Mouse (Mus musculus) ES-Bruce4 (cell line): ENCODE results near the gene Phc3. TPM values are rescaled to one million over a fixed set of nuclear protein-coding genes. Genes with fewer than 3 reads are reported as not detected.
A peak's percentile ranks its signal among the peaks of the same experiment; 100 is the strongest.

Experiments used
- H3K27ac ChIP-seq: 2 replicates; pipeline ENCODE4 v1.5.1; 2012; ENCODE audit warnings: low read length, inconsistent platforms; ENCODE audit not compliant: insufficient read depth
- H3K27me3 ChIP-seq: 2 replicates; pipeline ENCODE4 v1.6.1; 2012; ENCODE audit warnings: mild to moderate bottlenecking, low read length, inconsistent platforms; ENCODE audit not compliant: control insufficient read depth, poor library complexity, insufficient read depth, severe bottlenecking
- H3K36me3 ChIP-seq: 2 replicates; pipeline ENCODE4 v1.6.1; 2012; ENCODE audit warnings: inconsistent platforms, mild to moderate bottlenecking, low read length, moderate library complexity; ENCODE audit not compliant: control insufficient read depth, poor library complexity, insufficient read depth, severe bottlenecking
- H3K4me1 ChIP-seq: one replicate; pipeline ENCODE4 v1.8.1; 2011; ENCODE audit warnings: low read length; ENCODE audit not compliant: control insufficient read depth, insufficient read depth
- H3K4me3 ChIP-seq: 2 replicates; pipeline ENCODE4 v1.5.1; 2011; ENCODE audit warnings: low read depth, mild to moderate bottlenecking, low read length
- H3K9ac ChIP-seq: 2 replicates; pipeline ENCODE4 v1.6.1; 2012; ENCODE audit warnings: low read depth, mild to moderate bottlenecking, inconsistent platforms; ENCODE audit not compliant: poor library complexity, severe bottlenecking
- H3K9me3 ChIP-seq: replicated peaks from 2 replicates; pipeline ENCODE4 v1.6.1; 2012; ENCODE audit warnings: mild to moderate bottlenecking, low read length, inconsistent platforms; ENCODE audit not compliant: control insufficient read depth, poor library complexity, insufficient read depth, severe bottlenecking
- CTCF ChIP-seq: IDR thresholded peaks from one replicate; pipeline ENCODE4 v1.8.1; 2011; ENCODE audit warnings: low read depth, low read length
- EP300 ChIP-seq: IDR thresholded peaks from 2 replicates; pipeline ENCODE4 v1.6.1; 2011; ENCODE audit warnings: low read depth, low read length; ENCODE audit not compliant: insufficient read depth
- POLR2A ChIP-seq: IDR thresholded peaks from one replicate; pipeline ENCODE4 v1.8.1; 2011; ENCODE audit warnings: low read length; ENCODE audit not compliant: insufficient read depth
- polyA plus RNA-seq: library from polyadenylated mRNA; stranded (reverse); fragments of >200 nt; gene quantifications from 2 replicates; pipeline ENCODE4 v1.2.4, GENCODE M21; 2011; ENCODE audit warnings: low read depth; ENCODE audit not compliant: missing spikeins, insufficient read depth, insufficient read length

Phc3 gene
- 18.4 and 20.6 TPM in 2 replicates for polyA plus RNA-seq

DNA sequence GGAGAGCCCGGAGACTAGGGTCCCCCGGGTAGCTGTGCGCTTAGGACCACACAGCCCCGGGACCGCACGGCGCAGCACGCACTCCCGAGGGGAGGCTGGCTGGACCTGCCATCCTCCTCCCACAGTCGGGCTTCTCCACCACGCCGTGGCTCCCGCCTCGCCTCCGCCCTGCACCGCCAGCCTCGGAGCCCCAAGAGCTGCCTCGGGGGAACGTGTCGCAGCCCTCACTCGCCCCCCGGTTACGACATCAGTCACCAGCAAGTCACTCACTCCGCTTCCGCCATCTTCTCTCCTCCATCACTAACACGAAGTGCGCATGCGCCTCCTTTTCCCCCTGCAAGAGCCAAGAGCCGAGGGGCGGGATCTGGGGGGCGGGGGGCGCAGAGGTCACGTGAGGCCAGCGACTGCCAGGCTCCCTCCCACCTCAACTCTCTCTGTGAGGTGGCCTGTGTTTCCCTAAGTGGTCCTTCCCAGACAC lies at the start of gene Phc3:
TSS of gene Phc3 (minus strand) at position 312 of the 478 bp plus-strand sequence.
- Histone ChIP-seq H3K27ac (no peak within 1 kb of the TSS), H3K9ac (peak within 1 kb of the TSS; percentile 73), H3K27me3 (no peaks in the 10 kb centered on the region), H3K4me3 (peak within 1 kb of the TSS; percentile 82), H3K4me1 (no peaks in the 10 kb centered on the region), H3K9me3 (no peaks in the 10 kb centered on the region), H3K36me3 (peaks cover 4% of the 10 kb centered on the region; the same call in 1 of the 2 replicates)
- TF ChIP-seq CTCF = no peak
- TF ChIP-seq POLR2A = peak; percentile 86

- TF ChIP-seq CTCF (no peak), EP300 (no peak), POLR2A (no peak)
- H3K36me3 ChIP-seq = peaks cover 11% of the 10 kb centered on the region
- H3K27me3 ChIP-seq = no peaks in the 10 kb centered on the region
- H3K9me3 ChIP-seq = no peaks in the 10 kb centered on the region
- H3K4me1 ChIP-seq = peaks cover 12% of the 10 kb centered on the region
- peak overlapping the region; percentile 38; the same call in 1 of the 2 replicates for H3K27ac ChIP-seq
- no peak overlapping the region for H3K4me3 ChIP-seq
- H3K9ac ChIP-seq = no peak overlapping the region
Measured at GRCm38 (mm10) chr3:31017652-31018051, 48.4 kb upstream of the Phc3 start.

DNA sequence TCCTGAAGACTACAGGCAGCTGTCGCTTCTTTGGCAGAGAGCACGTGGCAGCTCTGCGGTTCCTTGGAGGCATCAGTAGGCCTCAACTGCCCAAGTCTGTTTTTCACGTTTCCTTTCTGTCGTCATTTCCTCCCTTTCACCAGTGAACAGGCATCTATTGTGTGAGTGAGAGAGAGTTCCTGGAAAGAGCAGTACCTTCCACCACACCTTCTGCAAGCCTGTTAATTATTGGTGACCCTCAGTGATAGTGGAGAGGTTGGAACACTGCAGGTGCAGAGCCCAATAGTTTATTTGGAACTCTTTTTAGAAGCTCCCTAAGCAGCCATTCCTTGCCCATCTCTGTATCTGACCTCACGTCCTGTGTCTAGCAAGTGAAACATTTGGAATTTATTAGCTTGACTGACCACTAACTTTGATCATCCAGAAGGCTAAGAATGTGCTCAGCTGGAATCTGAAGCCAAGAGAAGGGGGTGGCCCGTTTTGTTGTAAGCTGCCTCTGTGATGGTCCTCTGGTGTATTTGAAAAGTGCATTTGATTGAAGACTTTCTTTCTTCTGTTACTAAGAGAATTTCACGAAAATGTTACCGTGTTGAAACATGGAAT lies 47.5 kb upstream of the Phc3 start:
- peaks cover 7% of the 10 kb centered on the region for H3K36me3 ChIP-seq
- H3K27me3 ChIP-seq = no peaks in the 10 kb centered on the region
- H3K4me3 ChIP-seq = peak overlapping the region; percentile 45
- peaks cover 12% of the 10 kb centered on the region for H3K4me1 ChIP-seq
- TF ChIP-seq EP300 (no peak), POLR2A (no peak), CTCF (no peak)
- H3K9me3 ChIP-seq = no peaks in the 10 kb centered on the region
- peak overlapping the region; percentile 15; the same call in 1 of the 2 replicates for H3K27ac ChIP-seq
- H3K9ac ChIP-seq = peak overlapping the region; percentile 51; the same call in 1 of the 2 replicates

GRCm38 (mm10) chr3:31015682-31016443 lies 46.6 kb upstream of the Phc3 start:
- peak overlapping the region; percentile 51 for H3K9ac ChIP-seq
- peaks cover 2% of the 10 kb centered on the region; the same call in 1 of the 2 replicates for H3K36me3 ChIP-seq
- peak overlapping the region; percentile 9; the same call in 1 of the 2 replicates for H3K27ac ChIP-seq
- H3K4me1 ChIP-seq = peaks cover 12% of the 10 kb centered on the region
- TF ChIP-seq POLR2A (no peak), EP300 (no peak), CTCF (no peak)
- no peaks in the 10 kb centered on the region for H3K9me3 ChIP-seq
- no peaks in the 10 kb centered on the region for H3K27me3 ChIP-seq
- peak overlapping the region; percentile 50 for H3K4me3 ChIP-seq

GRCm38 (mm10) chr3:31014374-31014773 lies 45.2 kb upstream of the Phc3 start:
- TF ChIP-seq POLR2A (no peak), EP300 (no peak), CTCF (no peak)
- Histone ChIP-seq H3K9me3 (no peaks in the 10 kb centered on the region), H3K4me1 (peaks cover 12% of the 10 kb centered on the region), H3K4me3 (no peak overlapping the region), H3K36me3 (no peaks in the 10 kb centered on the region), H3K27me3 (no peaks in the 10 kb centered on the region), H3K27ac (no peak overlapping the region), H3K9ac (no peak overlapping the region)
